Mouse (Mus musculus) ES-Bruce4 (cell line): ENCODE measurements around the gene Usp39. TPM values are rescaled to one million over a fixed set of nuclear protein-coding genes. Genes with fewer than 3 reads are reported as not detected.

Source experiments
- H3K27ac ChIP-seq: 2 replicates; pipeline ENCODE4 v1.5.1; 2012; ENCODE audit warnings: low read length, inconsistent platforms; ENCODE audit not compliant: insufficient read depth
- H3K27me3 ChIP-seq: 2 replicates; pipeline ENCODE4 v1.6.1; 2012; ENCODE audit warnings: mild to moderate bottlenecking, low read length, inconsistent platforms; ENCODE audit not compliant: control insufficient read depth, poor library complexity, insufficient read depth, severe bottlenecking
- H3K36me3 ChIP-seq: 2 replicates; pipeline ENCODE4 v1.6.1; 2012; ENCODE audit warnings: inconsistent platforms, mild to moderate bottlenecking, low read length, moderate library complexity; ENCODE audit not compliant: control insufficient read depth, poor library complexity, insufficient read depth, severe bottlenecking
- H3K4me1 ChIP-seq: one replicate; pipeline ENCODE4 v1.8.1; 2011; ENCODE audit warnings: low read length; ENCODE audit not compliant: control insufficient read depth, insufficient read depth
- H3K4me3 ChIP-seq: 2 replicates; pipeline ENCODE4 v1.5.1; 2011; ENCODE audit warnings: low read depth, mild to moderate bottlenecking, low read length
- H3K9ac ChIP-seq: 2 replicates; pipeline ENCODE4 v1.6.1; 2012; ENCODE audit warnings: low read depth, mild to moderate bottlenecking, inconsistent platforms; ENCODE audit not compliant: poor library complexity, severe bottlenecking
- H3K9me3 ChIP-seq: replicated peaks from 2 replicates; pipeline ENCODE4 v1.6.1; 2012; ENCODE audit warnings: mild to moderate bottlenecking, low read length, inconsistent platforms; ENCODE audit not compliant: control insufficient read depth, poor library complexity, insufficient read depth, severe bottlenecking
- CTCF ChIP-seq: IDR thresholded peaks from one replicate; pipeline ENCODE4 v1.8.1; 2011; ENCODE audit warnings: low read depth, low read length
- EP300 ChIP-seq: IDR thresholded peaks from 2 replicates; pipeline ENCODE4 v1.6.1; 2011; ENCODE audit warnings: low read depth, low read length; ENCODE audit not compliant: insufficient read depth
- POLR2A ChIP-seq: IDR thresholded peaks from one replicate; pipeline ENCODE4 v1.8.1; 2011; ENCODE audit warnings: low read length; ENCODE audit not compliant: insufficient read depth
- polyA plus RNA-seq: library from polyadenylated mRNA; stranded (reverse); fragments of >200 nt; gene quantifications from 2 replicates; pipeline ENCODE4 v1.2.4, GENCODE M21; 2011; ENCODE audit warnings: low read depth; ENCODE audit not compliant: missing spikeins, insufficient read depth, insufficient read length

Gene Usp39
- polyA plus RNA-seq, 1 experiment, result 76.5 TPM

DNA sequence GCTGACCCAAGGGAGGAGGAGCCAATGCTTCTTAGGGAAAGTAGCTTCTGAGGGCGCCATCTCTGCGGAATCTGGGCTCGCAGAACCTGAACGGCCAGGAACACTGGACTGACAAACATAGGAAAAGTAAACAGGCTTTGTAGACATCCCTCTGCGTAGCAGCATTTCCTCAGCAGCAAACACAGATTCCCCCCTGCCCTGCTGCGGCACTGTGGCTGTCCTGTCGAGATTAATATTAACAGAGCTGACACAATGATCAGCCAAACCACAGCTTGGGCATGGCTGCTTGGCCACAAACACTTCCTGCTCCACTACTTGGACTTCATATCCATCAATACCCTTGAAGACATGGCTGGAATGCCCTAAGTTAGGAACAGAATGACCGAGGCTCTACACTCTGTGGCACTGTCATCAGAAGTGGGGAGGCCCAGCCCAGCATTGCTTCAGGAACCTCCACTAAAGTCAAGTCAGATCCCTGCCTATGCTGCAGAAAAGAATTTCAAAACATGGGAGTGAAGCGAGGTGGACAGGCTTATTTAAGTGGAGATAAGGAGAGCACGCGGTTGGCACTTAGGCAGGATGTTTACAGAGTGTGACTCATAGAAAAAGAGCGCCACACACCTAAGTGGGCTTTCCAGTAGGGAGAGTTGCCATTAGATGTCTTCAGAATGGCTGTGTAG, 51.9 kb downstream of the Usp39 start:
- no peak overlapping the region for H3K9ac ChIP-seq
- H3K27me3 ChIP-seq, result no peaks in the 10 kb centered on the region
- no peak overlapping the region for H3K27ac ChIP-seq
- H3K9me3 ChIP-seq, result no peaks in the 10 kb centered on the region
- H3K36me3 ChIP-seq, result no peaks in the 10 kb centered on the region
- no peak overlapping the region for H3K4me3 ChIP-seq
- no peak for TF ChIP-seq POLR2A
- no peak for TF ChIP-seq EP300
- TF ChIP-seq CTCF, result no peak
- H3K4me1 ChIP-seq, result no peaks in the 10 kb centered on the region

DNA sequence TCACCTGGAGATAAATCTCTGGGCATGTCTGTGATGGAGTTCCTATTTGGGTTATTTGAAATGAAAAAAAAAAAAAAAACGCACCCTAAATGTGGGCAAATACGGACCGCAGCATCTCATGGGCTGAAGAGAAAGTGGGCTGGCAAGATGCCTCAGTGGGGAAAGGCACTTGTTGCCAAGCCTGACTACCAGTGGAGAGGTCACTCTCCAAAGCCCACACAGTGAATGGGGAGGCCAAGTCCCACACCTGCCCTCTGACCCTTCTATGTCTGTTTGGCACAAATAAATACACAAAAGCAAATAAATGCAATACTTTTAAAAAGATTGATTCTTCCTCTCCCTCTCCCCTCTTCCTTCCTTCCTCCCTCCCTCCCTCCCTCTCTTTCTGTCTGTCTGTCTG, 55.5 kb downstream of the Usp39 start:
- H3K36me3 ChIP-seq, result no peaks in the 10 kb centered on the region
- TF ChIP-seq CTCF (no peak), POLR2A (no peak), EP300 (no peak)

GRCm38 (mm10) chr6:72283914-72284313, 61.1 kb downstream of the Usp39 start:
- Histone ChIP-seq H3K9me3 (no peaks in the 10 kb centered on the region), H3K4me3 (no peak overlapping the region), H3K27me3 (no peaks in the 10 kb centered on the region), H3K4me1 (no peaks in the 10 kb centered on the region), H3K36me3 (no peaks in the 10 kb centered on the region), H3K27ac (no peak overlapping the region), H3K9ac (no peak overlapping the region)
- TF ChIP-seq POLR2A, result no peak
- peak; percentile 60 for TF ChIP-seq CTCF
- TF ChIP-seq EP300, result no peak

More for the DNA sequence above, 55.5 kb downstream of the Usp39 start:
- Histone ChIP-seq H3K27ac (no peak overlapping the region), H3K27me3 (no peaks in the 10 kb centered on the region), H3K9me3 (no peaks in the 10 kb centered on the region), H3K9ac (no peak overlapping the region), H3K4me1 (no peaks in the 10 kb centered on the region), H3K4me3 (no peak overlapping the region)

DNA sequence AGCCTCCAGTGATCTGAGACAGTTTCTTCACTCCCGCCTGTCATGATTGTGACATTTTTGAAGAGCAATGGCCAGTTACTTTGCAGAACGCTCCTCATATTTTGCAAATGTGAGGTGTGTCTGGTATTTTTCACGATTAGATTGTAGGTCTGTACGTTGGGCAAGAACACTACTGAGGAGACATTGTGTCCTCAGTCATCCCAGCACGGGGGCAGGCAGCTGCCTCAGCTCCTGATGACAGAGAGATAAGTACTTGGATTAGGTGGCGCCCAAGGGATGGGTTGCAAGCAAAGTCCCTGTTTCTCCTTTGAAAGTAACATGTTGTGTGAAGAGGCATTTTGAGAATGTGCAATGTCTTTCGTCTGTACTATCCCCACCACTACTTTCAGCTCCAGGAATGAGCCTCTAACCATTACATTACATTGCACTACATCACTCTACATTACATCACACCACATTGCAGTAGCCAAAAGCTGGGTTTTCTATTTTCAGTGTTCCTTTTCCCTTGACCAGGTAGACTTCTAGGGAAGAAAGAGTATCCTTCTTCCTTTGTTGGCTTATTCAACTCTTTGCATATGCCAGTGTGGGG, 64.5 kb downstream of the Usp39 start:
- H3K4me1 ChIP-seq, result no peaks in the 10 kb centered on the region
- TF ChIP-seq POLR2A, result no peak
- no peak for TF ChIP-seq CTCF
- no peak for TF ChIP-seq EP300
- no peak overlapping the region for H3K4me3 ChIP-seq
- H3K36me3 ChIP-seq, result no peaks in the 10 kb centered on the region
- no peaks in the 10 kb centered on the region for H3K9me3 ChIP-seq
- no peak overlapping the region for H3K27ac ChIP-seq
- H3K9ac ChIP-seq, result no peak overlapping the region
- H3K27me3 ChIP-seq, result no peaks in the 10 kb centered on the region; the same call in 1 of the 2 replicates

GRCm38 (mm10) chr6:72279505-72279904, 65.5 kb downstream of the Usp39 start:
- Histone ChIP-seq H3K4me3 (no peak overlapping the region), H3K4me1 (no peaks in the 10 kb centered on the region), H3K27me3 (no peaks in the 10 kb centered on the region; the same call in 1 of the 2 replicates), H3K9me3 (no peaks in the 10 kb centered on the region), H3K9ac (no peak overlapping the region), H3K36me3 (no peaks in the 10 kb centered on the region), H3K27ac (no peak overlapping the region)
- TF ChIP-seq EP300, result no peak
- no peak for TF ChIP-seq CTCF
- no peak for TF ChIP-seq POLR2A

DNA sequence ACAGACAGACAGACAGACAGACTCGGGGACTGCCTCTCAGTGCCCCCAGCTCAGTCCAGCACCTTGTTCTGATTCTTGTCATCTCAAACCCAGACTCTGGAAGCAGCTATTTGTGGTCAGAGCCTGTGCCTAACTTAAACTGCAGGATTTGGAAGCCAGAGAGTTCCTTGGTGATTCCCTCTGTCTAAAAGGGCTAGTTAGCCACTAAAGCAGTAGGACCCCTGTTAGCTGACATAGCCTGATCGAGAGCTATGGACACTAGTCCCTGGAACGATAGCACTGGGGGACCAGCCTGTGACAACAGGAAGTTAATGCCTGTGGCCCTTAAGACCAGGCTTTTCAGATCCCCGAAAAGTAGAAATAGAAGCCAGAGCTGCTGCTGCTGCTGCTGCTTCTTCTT, 66.1 kb downstream of the Usp39 start:
- no peaks in the 10 kb centered on the region for H3K4me1 ChIP-seq
- no peaks in the 10 kb centered on the region for H3K36me3 ChIP-seq
- H3K9me3 ChIP-seq, result no peaks in the 10 kb centered on the region
- H3K4me3 ChIP-seq, result no peak overlapping the region
- no peaks in the 10 kb centered on the region; the same call in 1 of the 2 replicates for H3K27me3 ChIP-seq
- no peak for TF ChIP-seq CTCF
- TF ChIP-seq POLR2A, result no peak
- no peak overlapping the region for H3K27ac ChIP-seq
- H3K9ac ChIP-seq, result no peak overlapping the region
